Comparison of ENCODE assay signal across 12 mouse cellular contexts in genomic region chr13:53033189-53033943, GRCm38 (mm10). TPM values are rescaled to one million over a fixed set of nuclear protein-coding genes. Genes with fewer than 3 reads are reported as not detected.
A peak's percentile ranks its signal among the peaks of the same experiment; 100 is the strongest.
DNase-seq lines count a peak whose midpoint lies in the region; ATAC-seq lines count a peak whose summit lies in the region.
"Had no signal": no experiment of that assay in that cellular context is flagged by ENCODE, and none has a peak within 500 bp of the region (broad histone marks: within the 10 kb centered on the region; RNA-seq: fewer than 3 reads in every experiment).

No protein-coding gene starts in this region.

- no peak overlapping the region for H3K4me2 ChIP-seq in embryonic facial prominence, embryonic 11.5 days (ENCODE audit: low read depth, low read length)
- H3K4me2 ChIP-seq in heart, embryonic 11.5 days = peak overlapping the region; percentile 27; the same call in 1 of the 2 replicates
- H3K4me2 ChIP-seq: liver, embryonic 12.5 days had no signal

- no peaks in the 10 kb centered on the region for H3K36me3 ChIP-seq in embryonic facial prominence, embryonic 11.5 days (replicated peaks; ENCODE audit: control insufficient read depth, insufficient read depth, low read depth, low read length)
- no peaks in the 10 kb centered on the region for H3K36me3 ChIP-seq in heart, embryonic 11.5 days (ENCODE audit: control insufficient read depth, insufficient read depth, low read length)
- H3K36me3 ChIP-seq: liver, embryonic 12.5 days had no signal

- no peak overlapping the region for H3K27ac ChIP-seq in embryonic facial prominence, embryonic 11.5 days (replicated peaks; ENCODE audit: low read depth, low read length)
- peak overlapping the region; percentile 84 for H3K27ac ChIP-seq in heart, embryonic 11.5 days (ENCODE audit: low read depth, low read length)
- H3K27ac ChIP-seq: liver, embryonic 12.5 days had no signal

- WGBS in embryonic facial prominence, embryonic 11.5 days = 67% methylated on average over 10 of the region's 10 CpGs
- 45% methylated on average over 10 of the region's 10 CpGs for WGBS in heart, embryonic 11.5 days (ENCODE audit: insufficient replicate concordance)

- no peak overlapping the region for H3K9ac ChIP-seq in embryonic facial prominence, embryonic 11.5 days (replicated peaks; ENCODE audit: low read length)
- H3K9ac ChIP-seq in heart, embryonic 11.5 days (ENCODE audit: low read depth, low read length) = no peak overlapping the region
- H3K9ac ChIP-seq: forebrain, postnatal 0 days; liver, embryonic 12.5 days had no signal

- no peak overlapping the region for H3K4me3 ChIP-seq in embryonic facial prominence, embryonic 11.5 days (ENCODE audit: low read depth, low read length)
- H3K4me3 ChIP-seq in heart, embryonic 11.5 days (ENCODE audit: low read depth, low read length) = no peak overlapping the region
- H3K4me3 ChIP-seq: liver, embryonic 12.5 days had no signal

- no peaks in the 10 kb centered on the region for H3K4me1 ChIP-seq in embryonic facial prominence, embryonic 11.5 days (ENCODE audit: control insufficient read depth, insufficient read depth, low read length)
- H3K4me1 ChIP-seq in heart, embryonic 11.5 days (ENCODE audit: control insufficient read depth, insufficient read depth, low read length) = peaks cover 15% of the 10 kb centered on the region
- H3K4me1 ChIP-seq: liver, embryonic 12.5 days had no signal

- H3K27me3 ChIP-seq in embryonic facial prominence, embryonic 11.5 days (ENCODE audit: control insufficient read depth, insufficient read depth, low read length) = no peaks in the 10 kb centered on the region
- H3K27me3 ChIP-seq in heart, embryonic 11.5 days (ENCODE audit: control insufficient read depth, insufficient read depth, low read length) = no peaks in the 10 kb centered on the region
- H3K27me3 ChIP-seq: liver, embryonic 12.5 days had no signal

- no peaks in the 10 kb centered on the region for H3K9me3 ChIP-seq in embryonic facial prominence, embryonic 11.5 days (replicated peaks; ENCODE audit: control insufficient read depth, low read length)
- no peaks in the 10 kb centered on the region for H3K9me3 ChIP-seq in heart, embryonic 11.5 days (replicated peaks; ENCODE audit: control insufficient read depth, low read length)

- ATAC-seq in embryonic facial prominence, embryonic 11.5 days (replicated peaks; ENCODE audit: insufficient number of reproducible peaks, low FRiP score, low TSS enrichment, low read depth) = no peak
- 0 out of 2 replicates have a peak, but pooled peaks have one; percentile 49 for ATAC-seq in heart, embryonic 11.5 days (replicated peaks; ENCODE audit: insufficient number of reproducible peaks, low FRiP score, low TSS enrichment)
- ATAC-seq: forebrain, postnatal 0 days; liver, embryonic 12.5 days had no signal

- peak; percentile 3 to 5 for DNase-seq in adrenal gland, postnatal 36 days
- DNase-seq in adrenal gland, adult 18-20 months (ENCODE audit: low spot score in 2 of 2) = no peak
- DNase-seq in embryonic facial prominence, embryonic 11.5 days (ENCODE audit: low spot score) = peak; percentile 22
- DNase-seq in lung, postnatal 25 days (ENCODE audit: low spot score) = peak; percentile 5
- no peak for DNase-seq in layer of hippocampus, postnatal 14 days (ENCODE audit: low spot score in 2 of 2)
- no peak for DNase-seq in cerebellum, postnatal 10 days
- DNase-seq in cerebellum, adult 11 months = no peak
- DNase-seq: cerebellum, adult 9-11 months; forebrain, postnatal 0 days; kidney, adult 9 months had no signal

RNA-seq across cellular contexts. Expression of gene Nfil3, which starts 52.5 kb away (rescaled TPM):
- total RNA-seq in adrenal gland, postnatal 36 days (2021) = 10 to 100 TPM; 48.9 to 83.1 TPM
- 10 to 100 TPM; 54.5 to 54.7 TPM for total RNA-seq in adrenal gland, adult 18-20 months (2021)
- polyA plus RNA-seq in embryonic facial prominence, embryonic 11.5 days (2014; fragmentation: Nextera tagmentation; extraction: Ambion mirVana) = 23.9 and 25.4 TPM in 2 replicates
- polyA plus RNA-seq in heart, embryonic 11.5 days (2014; fragmentation: Nextera tagmentation; extraction: Ambion mirVana) = 35.3 and 42.3 TPM in 2 replicates
- 10 to 100 TPM; 10.7 to 13.6 TPM for total RNA-seq in layer of hippocampus, postnatal 14 days (2021)

Comparison
In these comparisons a context has a peak if more than half of its experiments do, and no peak if none do; other contexts are left out.
1. DNase-seq: peak in adrenal gland, postnatal 36 days (2 of 2), embryonic facial prominence, embryonic 11.5 days (single experiment) and lung, postnatal 25 days (single experiment); none in adrenal gland, adult 18-20 months (0 of 2), layer of hippocampus, postnatal 14 days (0 of 2), cerebellum, postnatal 10 days (0 of 2) and cerebellum, adult 11 months (single experiment).